Mouse (Mus musculus) thymus, postnatal 0 days (tissue): ENCODE data around the gene Col17a1. TPM values are rescaled to one million over a fixed set of nuclear protein-coding genes. Genes with fewer than 3 reads are reported as not detected.

Experiments
- DNase-seq: peaks from one replicate; pipeline ENCODE4 v3.0.0-alpha.2; 2015; ENCODE audit warnings: low spot score
- polyA plus RNA-seq: library from polyadenylated mRNA; unstranded; fragments of >200 nt; fragmentation: Nextera tagmentation; extraction: Ambion mirVana; gene quantifications from 2 replicates; pipeline ENCODE4 v1.2.1, GENCODE M21; 2015

Col17a1 gene
- polyA plus RNA-seq, 1 experiment from 2014 or later, result 0.82 TPM

DNA sequence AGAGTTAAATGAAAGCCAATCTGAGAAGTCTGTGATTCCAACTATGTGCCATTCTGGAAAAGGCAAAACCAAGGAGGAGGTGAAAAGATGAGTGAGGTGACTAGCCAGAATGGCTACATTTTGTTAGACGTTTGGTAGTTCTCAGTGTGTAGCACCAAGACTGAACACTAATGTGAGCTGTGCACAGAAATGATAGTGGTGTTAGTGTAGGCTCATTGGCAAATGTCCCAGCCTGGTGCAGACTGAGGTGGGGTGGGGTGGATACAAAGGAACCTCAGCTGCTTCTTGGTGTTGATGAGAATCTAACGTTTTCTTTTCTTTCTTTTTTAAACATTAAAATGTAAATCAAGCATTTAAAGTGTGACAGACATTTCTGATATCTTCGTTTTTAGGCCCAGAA is 83.4 kb downstream of the Col17a1 start:
- no peak for DNase-seq

Other genes with a start within 250 kb of the Col17a1 start
- 2.0 and 2.6 TPM in 2 replicates for gene Sh3pxd2a, start 227.7 kb downstream of the Col17a1 start, polyA plus RNA-seq
- gene Stn1, start 154.6 kb downstream of the Col17a1 start, polyA plus RNA-seq, result 36.0 and 36.9 TPM in 2 replicates
- 11.9 and 14.2 TPM in 2 replicates for gene Slk, start 112.4 kb downstream of the Col17a1 start, polyA plus RNA-seq
- 165 and 186 TPM in 2 replicates for gene Sfr1, start 39.6 kb upstream of the Col17a1 start, polyA plus RNA-seq
- gene Gsto1, start 162.9 kb upstream of the Col17a1 start, polyA plus RNA-seq, result 84.0 and 157 TPM in 2 replicates
- 0.39 and 0.52 TPM in 2 replicates for gene Gsto2, start 173.4 kb upstream of the Col17a1 start, polyA plus RNA-seq
- gene Cfap43, start 227.2 kb upstream of the Col17a1 start, polyA plus RNA-seq, result 0.20 and 0.35 TPM in 2 replicates
- 20.9 and 21.1 TPM in 2 replicates for gene Itprip, start 227.2 kb upstream of the Col17a1 start, polyA plus RNA-seq
- 0.09 and 0.18 TPM in 2 replicates for gene Cfap58, start 245.6 kb upstream of the Col17a1 start, polyA plus RNA-seq